Comparison of ENCODE assay signal across 23 mouse cellular contexts in genomic region chr19:45760810-45761209, GRCm38 (mm10). TPM values are rescaled to one million over a fixed set of nuclear protein-coding genes. Genes with fewer than 3 reads are reported as not detected.
A peak's percentile ranks its signal among the peaks of the same experiment; 100 is the strongest.
DNase-seq lines count a peak whose midpoint lies in the region; ATAC-seq and TF ChIP-seq lines count a peak whose summit lies in the region.
"Had no signal": no experiment of that assay in that cellular context is flagged by ENCODE, and none has a peak within 500 bp of the region (broad histone marks: within the 10 kb centered on the region; RNA-seq: fewer than 3 reads in every experiment).

No protein-coding gene starts in this region.

- H3K36me3 ChIP-seq in forebrain, embryonic 11.5 days (ENCODE audit: control insufficient read depth, insufficient read depth, low read length) = peaks cover 42% of the 10 kb centered on the region
- peaks cover 93% of the 10 kb centered on the region for H3K36me3 ChIP-seq in forebrain, embryonic 14.5 days (ENCODE audit: control insufficient read depth, insufficient read depth, low read length)
- peaks cover 38% of the 10 kb centered on the region for H3K36me3 ChIP-seq in intestine, embryonic 15.5 days
- H3K36me3 ChIP-seq in intestine, embryonic 16.5 days (ENCODE audit: control insufficient read depth, insufficient read depth, low read length) = peaks cover 11% of the 10 kb centered on the region
- H3K36me3 ChIP-seq in intestine, postnatal 0 days (ENCODE audit: control insufficient read depth, insufficient read depth) = peaks cover 80% of the 10 kb centered on the region

- no peak overlapping the region for H3K27ac ChIP-seq in forebrain, embryonic 11.5 days (ENCODE audit: low read depth, low read length)
- no peak overlapping the region for H3K27ac ChIP-seq in forebrain, embryonic 14.5 days (ENCODE audit: low read depth, low read length)
- no peak overlapping the region for H3K27ac ChIP-seq in intestine, embryonic 15.5 days
- no peak overlapping the region for H3K27ac ChIP-seq in intestine, embryonic 16.5 days (ENCODE audit: low read length)
- peak overlapping the region; percentile 15; the same call in 1 of the 2 replicates for H3K27ac ChIP-seq in intestine, postnatal 0 days (ENCODE audit: low read depth, low read length)

- no peak for ATAC-seq in forebrain, embryonic 11.5 days (replicated peaks; ENCODE audit: low FRiP score)
- no peak for ATAC-seq in forebrain, embryonic 14.5 days
- ATAC-seq in intestine, embryonic 15.5 days = 0 out of 2 replicates have a peak, but pooled peaks have one; percentile 34
- ATAC-seq in intestine, embryonic 16.5 days = 0 out of 2 replicates have a peak, but pooled peaks have one; percentile 63
- ATAC-seq in intestine, postnatal 0 days = peak; percentile 57; the same call in 1 of the 2 replicates
- ATAC-seq: activated CD4-positive, CD25-positive, alpha-beta regulatory T cell, adult 4 months; CD4-positive, CD25-positive, alpha-beta regulatory T cell, adult 4 months; Patski had no signal

- WGBS in forebrain, embryonic 11.5 days = 93% methylated on average over 3 of the region's 3 CpGs
- WGBS in forebrain, embryonic 14.5 days = 86% methylated on average over 3 of the region's 3 CpGs
- 75% methylated on average over 3 of the region's 3 CpGs for WGBS in intestine, embryonic 15.5 days
- 73% methylated on average over 3 of the region's 3 CpGs for WGBS in intestine, embryonic 16.5 days
- 50% methylated on average over 3 of the region's 3 CpGs for WGBS in intestine, postnatal 0 days

- H3K27me3 ChIP-seq in forebrain, embryonic 11.5 days (ENCODE audit: control insufficient read depth, insufficient read depth, low read length) = no peaks in the 10 kb centered on the region
- no peaks in the 10 kb centered on the region for H3K27me3 ChIP-seq in forebrain, embryonic 14.5 days (replicated peaks; ENCODE audit: control insufficient read depth, insufficient read depth, low read length)
- no peaks in the 10 kb centered on the region for H3K27me3 ChIP-seq in intestine, embryonic 15.5 days (replicated peaks)
- no peaks in the 10 kb centered on the region for H3K27me3 ChIP-seq in intestine, embryonic 16.5 days (replicated peaks; ENCODE audit: control insufficient read depth, insufficient read depth, low read length)
- H3K27me3 ChIP-seq in intestine, postnatal 0 days (replicated peaks; ENCODE audit: control insufficient read depth, insufficient read depth, low read length) = no peaks in the 10 kb centered on the region
- H3K27me3 ChIP-seq: CH12.LX, Patski had no signal

- H3K4me1 ChIP-seq in forebrain, embryonic 11.5 days (replicated peaks; ENCODE audit: control insufficient read depth, insufficient read depth, low read length) = no peaks in the 10 kb centered on the region
- H3K4me1 ChIP-seq in forebrain, embryonic 14.5 days (ENCODE audit: control insufficient read depth, insufficient read depth, low read length) = no peaks in the 10 kb centered on the region
- no peaks in the 10 kb centered on the region for H3K4me1 ChIP-seq in intestine, embryonic 15.5 days (replicated peaks)
- H3K4me1 ChIP-seq in intestine, embryonic 16.5 days (ENCODE audit: control insufficient read depth, insufficient read depth, low read length) = no peaks in the 10 kb centered on the region
- H3K4me1 ChIP-seq in intestine, postnatal 0 days (replicated peaks; ENCODE audit: control insufficient read depth, insufficient read depth, low read length) = no peaks in the 10 kb centered on the region

- no peaks in the 10 kb centered on the region for H3K9me3 ChIP-seq in forebrain, embryonic 11.5 days (ENCODE audit: control insufficient read depth, low read length)
- no peaks in the 10 kb centered on the region for H3K9me3 ChIP-seq in forebrain, embryonic 14.5 days (replicated peaks; ENCODE audit: control insufficient read depth, low read length)
- H3K9me3 ChIP-seq in intestine, embryonic 15.5 days = no peaks in the 10 kb centered on the region
- no peaks in the 10 kb centered on the region for H3K9me3 ChIP-seq in intestine, embryonic 16.5 days (ENCODE audit: control insufficient read depth, low read length)
- H3K9me3 ChIP-seq in intestine, postnatal 0 days (ENCODE audit: control insufficient read depth) = no peaks in the 10 kb centered on the region
- H3K9me3 ChIP-seq: G1E had no signal

- no peak overlapping the region for H3K4me3 ChIP-seq in forebrain, embryonic 11.5 days (ENCODE audit: low read depth, low read length)
- H3K4me3 ChIP-seq in forebrain, embryonic 14.5 days (ENCODE audit: low read depth, low read length) = no peak overlapping the region
- no peak overlapping the region for H3K4me3 ChIP-seq in intestine, embryonic 15.5 days (replicated peaks)
- H3K4me3 ChIP-seq in intestine, embryonic 16.5 days (ENCODE audit: low read length) = no peak overlapping the region
- no peak overlapping the region for H3K4me3 ChIP-seq in intestine, postnatal 0 days (ENCODE audit: low read depth, low read length)

- no peak overlapping the region for H3K4me2 ChIP-seq in forebrain, embryonic 11.5 days (ENCODE audit: low read depth, low read length, severe bottlenecking)
- no peak overlapping the region for H3K4me2 ChIP-seq in forebrain, embryonic 14.5 days (ENCODE audit: low read length)
- no peak overlapping the region for H3K4me2 ChIP-seq in intestine, embryonic 15.5 days (replicated peaks)
- no peak overlapping the region for H3K4me2 ChIP-seq in intestine, embryonic 16.5 days (ENCODE audit: low read depth, low read length)
- no peak overlapping the region for H3K4me2 ChIP-seq in intestine, postnatal 0 days (replicated peaks; ENCODE audit: low read depth)

- DNase-seq in forebrain, embryonic 11.5 days (ENCODE audit: low spot score) = peak; percentile 15
- DNase-seq in forebrain, embryonic 14.5 days (ENCODE audit: low spot score) = no peak
- no peak for DNase-seq in neural tube, embryonic 10.5 days (ENCODE audit: extremely low spot score, low spot score)
- DNase-seq in layer of hippocampus, adult 9-11 months = no peak
- no peak for DNase-seq in cerebellum, adult 9-11 months
- DNase-seq: adrenal gland, adult 2 months; adrenal gland, adult 8-10 months; adrenal gland, postnatal 10 days; adrenal gland, postnatal 14 days; adrenal gland, postnatal 25 days; adrenal gland, postnatal 36 days; B cell, adult 2 months; cerebellum, adult 11 months; cerebellum, adult 11-12 months had no signal

- TF ChIP-seq CTCF in intestine, postnatal 0 days (IDR thresholded peaks at IDR 0.05; ENCODE audit: low read depth) = no peak

- H3K9ac ChIP-seq in forebrain, embryonic 11.5 days (ENCODE audit: low read length) = no peak overlapping the region
- no peak overlapping the region for H3K9ac ChIP-seq in forebrain, embryonic 14.5 days (ENCODE audit: low read length)
- H3K9ac ChIP-seq in intestine, embryonic 15.5 days = no peak overlapping the region
- no peak overlapping the region for H3K9ac ChIP-seq in intestine, embryonic 16.5 days (ENCODE audit: low read depth, low read length)
- no peak overlapping the region for H3K9ac ChIP-seq in intestine, postnatal 0 days (ENCODE audit: low read depth, low read length)

RNA-seq across cellular contexts. Expression of gene Npm3, which starts 11.4 kb away (rescaled TPM):
- 13.1 and 18.2 TPM in 2 replicates for polyA plus RNA-seq in forebrain, embryonic 11.5 days (2014; fragmentation: Nextera tagmentation; extraction: Ambion mirVana)
- polyA plus RNA-seq in forebrain, embryonic 14.5 days (2014; fragmentation: Nextera tagmentation; extraction: Ambion mirVana) = 11.7 and 12.7 TPM in 2 replicates
- polyA plus RNA-seq in intestine, embryonic 15.5 days (2015; fragmentation: Nextera tagmentation; extraction: Ambion mirVana) = 13.4 and 14.7 TPM in 2 replicates
- 13.1 and 13.5 TPM in 2 replicates for polyA plus RNA-seq in intestine, embryonic 16.5 days (2015; fragmentation: Nextera tagmentation; extraction: Ambion mirVana)
- polyA plus RNA-seq in intestine, postnatal 0 days (2015; fragmentation: Nextera tagmentation; extraction: Ambion mirVana) = 8.5 and 9.0 TPM in 2 replicates

RNA-seq across cellular contexts. Expression of gene Fgf8, which starts 18.1 kb away (rescaled TPM):
- polyA plus RNA-seq in forebrain, embryonic 11.5 days (2014; fragmentation: Nextera tagmentation; extraction: Ambion mirVana) = 18.3 and 22.2 TPM in 2 replicates
- polyA plus RNA-seq in forebrain, embryonic 14.5 days (2014; fragmentation: Nextera tagmentation; extraction: Ambion mirVana) = 0.88 and 2.4 TPM in 2 replicates
- polyA plus RNA-seq in intestine, embryonic 15.5 days (2015; fragmentation: Nextera tagmentation; extraction: Ambion mirVana) = not detected in 2 replicates
- 0.16 and 0.28 TPM in 2 replicates for polyA plus RNA-seq in intestine, embryonic 16.5 days (2015; fragmentation: Nextera tagmentation; extraction: Ambion mirVana)
- polyA plus RNA-seq in intestine, postnatal 0 days (2015; fragmentation: Nextera tagmentation; extraction: Ambion mirVana) = not detected in 2 replicates
- polyA plus RNA-seq: activated CD4-positive, CD25-positive, alpha-beta regulatory T cell, adult 4 months; C2C12; CD4-positive, CD25-positive, alpha-beta regulatory T cell, adult 4 months; G1E had no signal

RNA-seq across cellular contexts. Expression of gene Mgea5, which starts 22.8 kb away (rescaled TPM):
- polyA plus RNA-seq in forebrain, embryonic 11.5 days (2014; fragmentation: Nextera tagmentation; extraction: Ambion mirVana) = 83.4 and 88.9 TPM in 2 replicates
- 70.2 and 77.0 TPM in 2 replicates for polyA plus RNA-seq in forebrain, embryonic 14.5 days (2014; fragmentation: Nextera tagmentation; extraction: Ambion mirVana)
- 36.3 and 36.4 TPM in 2 replicates for polyA plus RNA-seq in intestine, embryonic 15.5 days (2015; fragmentation: Nextera tagmentation; extraction: Ambion mirVana)
- 24.5 and 25.0 TPM in 2 replicates for polyA plus RNA-seq in intestine, embryonic 16.5 days (2015; fragmentation: Nextera tagmentation; extraction: Ambion mirVana)
- 18.2 and 19.3 TPM in 2 replicates for polyA plus RNA-seq in intestine, postnatal 0 days (2015; fragmentation: Nextera tagmentation; extraction: Ambion mirVana)

RNA-seq across cellular contexts. Expression of gene Kcnip2, which starts 55.1 kb away (rescaled TPM):
- 0.76 and 1.5 TPM in 2 replicates for polyA plus RNA-seq in forebrain, embryonic 11.5 days (2014; fragmentation: Nextera tagmentation; extraction: Ambion mirVana)
- polyA plus RNA-seq in forebrain, embryonic 14.5 days (2014; fragmentation: Nextera tagmentation; extraction: Ambion mirVana) = 4.6 and 6.8 TPM in 2 replicates
- polyA plus RNA-seq in intestine, embryonic 15.5 days (2015; fragmentation: Nextera tagmentation; extraction: Ambion mirVana) = 1.6 and 1.8 TPM in 2 replicates
- polyA plus RNA-seq in intestine, embryonic 16.5 days (2015; fragmentation: Nextera tagmentation; extraction: Ambion mirVana) = 1.8 and 2.0 TPM in 2 replicates
- polyA plus RNA-seq in intestine, postnatal 0 days (2015; fragmentation: Nextera tagmentation; extraction: Ambion mirVana) = 3.6 and 4.7 TPM in 2 replicates
- polyA plus RNA-seq: C2C12, G1E had no signal

Comparison
In these comparisons a context has a peak if more than half of its experiments do, and no peak if none do; other contexts are left out.
1. ATAC-seq: peak in intestine, embryonic 15.5 days (single experiment), intestine, embryonic 16.5 days (single experiment) and intestine, postnatal 0 days (single experiment); none in forebrain, embryonic 11.5 days (single experiment) and forebrain, embryonic 14.5 days (single experiment).